Mouse (Mus musculus) kidney, postnatal 0 days (tissue): ENCODE measurements around the gene Itpr2. TPM values are rescaled to one million over a fixed set of nuclear protein-coding genes. Genes with fewer than 3 reads are reported as not detected.
A peak's percentile ranks its signal among the peaks of the same experiment; 100 is the strongest.

Experiments used
- ATAC-seq: fragments of 200-750 bp; cut with Nextera tagmentation; replicated peaks from 2 replicates; pipeline ENCODE4 v1.8.0; 2017; ENCODE audit warnings: low read depth, moderate number of reproducible peaks, moderate TSS enrichment, moderate library complexity; ENCODE audit not compliant: low FRiP score
- DNase-seq: peaks from one replicate; pipeline ENCODE4 v3.0.0-alpha.2; 2016; ENCODE audit warnings: low spot score
- H3K27ac ChIP-seq: fragments of 300-500 bp; sonication (generic); 2 replicates; pipeline ENCODE4 v1.5.1; 2014; ENCODE audit warnings: mild to moderate bottlenecking
- H3K27me3 ChIP-seq: fragments of 300-500 bp; sonication (generic); 2 replicates; pipeline ENCODE4 v1.6.1; 2014; ENCODE audit warnings: low read length, mixed read lengths; ENCODE audit not compliant: insufficient read depth
- H3K36me3 ChIP-seq: fragments of 300-500 bp; sonication (generic); 2 replicates; pipeline ENCODE4 v1.6.1; 2014; ENCODE audit warnings: low read length, mixed read lengths; ENCODE audit not compliant: insufficient read depth
- H3K4me1 ChIP-seq: fragments of 300-500 bp; sonication (generic); replicated peaks from 2 replicates; pipeline ENCODE4 v1.6.1; 2014; ENCODE audit warnings: antibody characterized with exemption, low read length, mixed read lengths; ENCODE audit not compliant: insufficient read depth
- H3K4me2 ChIP-seq: fragments of 300-500 bp; sonication (generic); 2 replicates; pipeline ENCODE4 v1.6.1; 2014; ENCODE audit warnings: mild to moderate bottlenecking, low read length, moderate library complexity, mixed read lengths
- H3K4me3 ChIP-seq: fragments of 300-500 bp; sonication (generic); replicated peaks from 2 replicates; pipeline ENCODE4 v1.5.1; 2014; ENCODE audit warnings: low read depth, low read length
- H3K9ac ChIP-seq: fragments of 300-500 bp; sonication (generic); 2 replicates; pipeline ENCODE4 v1.6.1; 2014; ENCODE audit warnings: low read depth, low read length
- H3K9me3 ChIP-seq: fragments of 300-500 bp; sonication (generic); replicated peaks from 2 replicates; pipeline ENCODE4 v1.6.1; 2016; ENCODE audit warnings: low read length, inconsistent platforms, mixed read lengths
- CTCF ChIP-seq: IDR thresholded peaks from 2 replicates; pipeline ENCODE4 v1.5.1; 2016; ENCODE audit warnings: antibody characterized with exemption, low read depth, mild to moderate bottlenecking, moderate library complexity
- WGBS: fragments of 180-500 bp; shearing (Covaris S2); extraction: QIAGEN DNeasy Blood & Tissue Kit; methylation state at CpG from one replicate; pipeline ENCODE4 v1.1.7; 2014; 5-methylcytosine and 5-hydroxymethylcytosine counted together
- polyA plus RNA-seq: library from polyadenylated mRNA; unstranded; fragments of >200 nt; fragmentation: Nextera tagmentation; extraction: Ambion mirVana; gene quantifications from 2 replicates; pipeline ENCODE4 v1.2.1, GENCODE M21; 2015

The Itpr2 gene
- polyA plus RNA-seq, 1 experiment from 2014 or later, result 17.4 TPM

DNA sequence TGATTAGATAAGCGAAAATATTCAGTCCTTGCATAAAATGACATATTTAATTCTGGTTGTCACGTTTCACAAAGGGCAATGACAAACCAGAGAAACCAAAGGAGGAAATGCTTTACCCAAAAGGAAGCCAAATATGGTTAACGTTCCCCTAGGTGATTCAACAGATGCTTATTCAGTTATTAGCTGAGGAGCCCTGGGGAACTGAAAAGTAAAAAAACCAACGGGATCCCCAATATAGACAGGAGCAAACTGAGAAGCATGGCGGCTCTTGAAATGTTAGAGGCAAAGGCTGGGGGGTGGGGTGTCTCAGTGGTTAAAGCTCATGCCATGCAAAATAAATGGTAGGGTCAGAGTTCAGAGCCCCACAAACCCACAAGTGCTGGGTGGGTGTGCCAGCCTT lies 310.1 kb downstream of the Itpr2 start:
- no peak overlapping the region for H3K4me2 ChIP-seq
- H3K27ac ChIP-seq, result no peak overlapping the region
- no peaks in the 10 kb centered on the region for H3K4me1 ChIP-seq
- 88% methylated on average over 5 of the region's 5 CpGs for WGBS
- ATAC-seq, result no peak
- no peak for DNase-seq
- no peaks in the 10 kb centered on the region for H3K9me3 ChIP-seq
- no peaks in the 10 kb centered on the region for H3K27me3 ChIP-seq
- TF ChIP-seq CTCF, result no peak
- no peak overlapping the region for H3K4me3 ChIP-seq
- H3K9ac ChIP-seq, result no peak overlapping the region
- no peaks in the 10 kb centered on the region for H3K36me3 ChIP-seq

DNA sequence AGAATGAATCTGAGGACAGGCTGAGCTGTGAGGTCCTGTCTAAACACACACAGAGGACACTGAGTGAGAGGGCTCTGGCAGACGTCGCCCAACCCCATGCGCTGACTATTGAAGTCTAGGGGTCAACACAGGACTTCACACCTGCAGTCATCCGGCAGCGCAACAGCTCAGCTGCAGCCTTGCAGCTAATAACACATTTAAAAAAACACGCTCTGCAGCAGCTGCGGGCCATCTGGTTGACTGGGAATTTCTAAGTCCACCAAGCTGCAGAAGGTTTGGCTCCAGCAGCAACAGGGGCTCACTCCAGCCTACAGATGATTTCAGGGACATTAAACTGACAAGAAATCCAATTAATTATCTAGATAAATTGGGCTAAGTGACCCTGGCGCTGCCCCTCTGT lies 312.0 kb downstream of the Itpr2 start:
- Histone ChIP-seq H3K4me3 (no peak overlapping the region), H3K27me3 (no peaks in the 10 kb centered on the region), H3K4me1 (no peaks in the 10 kb centered on the region), H3K36me3 (no peaks in the 10 kb centered on the region), H3K9ac (no peak overlapping the region), H3K27ac (no peak overlapping the region), H3K4me2 (peak overlapping the region; percentile 35), H3K9me3 (no peaks in the 10 kb centered on the region)
- no peak for TF ChIP-seq CTCF
- DNase-seq, result peak; percentile 83
- WGBS, result 13% methylated on average over 8 of the region's 8 CpGs
- ATAC-seq, result peak; percentile 72

DNA sequence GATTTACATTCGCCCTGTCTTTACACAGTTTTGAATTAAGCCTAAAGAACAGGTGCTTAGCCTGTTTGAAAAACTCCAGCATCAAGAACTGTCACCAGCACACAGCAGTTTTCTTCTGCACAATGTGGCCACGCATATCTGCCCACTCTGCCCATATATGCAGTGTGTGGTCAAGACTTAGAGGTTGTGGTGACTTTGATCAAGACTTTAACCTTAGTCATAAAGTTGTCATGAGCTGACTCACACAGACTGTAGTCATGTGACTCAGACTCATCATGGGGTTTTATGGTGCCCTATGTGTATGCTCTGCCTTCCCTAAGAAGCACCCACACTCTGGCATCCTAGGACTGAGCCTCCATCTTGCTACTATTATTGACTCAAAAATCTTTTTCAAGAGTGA lies 316.5 kb downstream of the Itpr2 start:
- 79% methylated on average over 2 of the region's 2 CpGs for WGBS
- H3K4me3 ChIP-seq, result no peak overlapping the region
- H3K9ac ChIP-seq, result no peak overlapping the region
- H3K9me3 ChIP-seq, result no peaks in the 10 kb centered on the region
- ATAC-seq, result no peak
- H3K27me3 ChIP-seq, result no peaks in the 10 kb centered on the region
- no peak overlapping the region for H3K4me2 ChIP-seq
- H3K36me3 ChIP-seq, result no peaks in the 10 kb centered on the region
- no peak for TF ChIP-seq CTCF
- no peaks in the 10 kb centered on the region for H3K4me1 ChIP-seq
- no peak overlapping the region for H3K27ac ChIP-seq
- no peak for DNase-seq

DNA sequence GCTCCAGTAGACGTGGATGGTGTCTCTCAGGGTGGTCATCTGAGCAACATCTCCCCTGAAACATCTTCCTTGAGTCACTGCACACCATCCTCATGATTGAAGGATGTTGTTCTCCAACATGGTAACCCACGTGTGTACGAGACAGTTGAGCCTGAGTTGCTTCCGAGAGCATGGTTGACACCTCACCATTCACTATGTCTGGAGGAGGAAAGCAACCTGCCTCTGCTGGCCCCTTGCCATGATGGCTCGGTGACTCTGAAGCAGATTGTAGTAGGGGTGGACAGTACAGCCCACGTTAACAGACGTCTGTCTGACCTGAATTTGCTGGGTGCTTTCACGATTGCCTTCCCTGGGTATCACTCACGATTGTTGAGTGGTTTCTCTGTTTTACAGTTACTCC lies 317.3 kb downstream of the Itpr2 start:
- Histone ChIP-seq H3K36me3 (no peaks in the 10 kb centered on the region), H3K27me3 (no peaks in the 10 kb centered on the region), H3K4me1 (no peaks in the 10 kb centered on the region), H3K9ac (no peak overlapping the region), H3K4me2 (no peak overlapping the region), H3K4me3 (no peak overlapping the region), H3K9me3 (no peaks in the 10 kb centered on the region), H3K27ac (no peak overlapping the region)
- TF ChIP-seq CTCF, result no peak
- ATAC-seq (no peak), DNase-seq (no peak)
- 90% methylated on average over 9 of the region's 9 CpGs for WGBS

DNA sequence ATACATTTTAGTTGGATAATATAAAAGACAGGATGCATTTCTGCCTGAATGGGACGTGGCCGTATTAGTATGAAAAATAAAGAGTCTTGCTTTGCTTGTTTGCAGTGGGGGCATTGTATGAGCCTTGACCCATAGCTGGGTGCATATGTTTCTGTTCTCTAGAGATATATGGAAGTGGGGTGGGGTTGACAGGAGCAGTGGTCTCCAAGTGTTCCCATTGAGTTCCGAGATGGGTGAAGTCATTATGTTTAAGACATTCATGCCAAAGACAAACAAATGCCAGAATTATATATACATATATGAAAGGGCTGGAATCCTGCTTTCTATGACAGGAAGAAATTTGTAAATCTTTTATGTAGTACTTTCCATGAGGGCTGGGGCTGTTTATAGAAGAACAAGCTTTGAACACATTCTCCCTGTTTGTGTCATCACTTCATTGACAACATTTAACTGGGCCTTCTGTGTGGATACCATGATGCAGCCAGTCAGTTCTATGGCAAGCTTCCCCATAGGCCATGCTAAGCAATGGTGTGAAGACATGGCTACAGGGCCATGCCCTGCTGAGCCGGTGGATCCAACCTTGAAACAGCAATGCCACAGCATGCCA lies 327.3 kb downstream of the Itpr2 start:
- no peak for TF ChIP-seq CTCF
- H3K9me3 ChIP-seq, result no peaks in the 10 kb centered on the region
- ATAC-seq, result no peak

DNA sequence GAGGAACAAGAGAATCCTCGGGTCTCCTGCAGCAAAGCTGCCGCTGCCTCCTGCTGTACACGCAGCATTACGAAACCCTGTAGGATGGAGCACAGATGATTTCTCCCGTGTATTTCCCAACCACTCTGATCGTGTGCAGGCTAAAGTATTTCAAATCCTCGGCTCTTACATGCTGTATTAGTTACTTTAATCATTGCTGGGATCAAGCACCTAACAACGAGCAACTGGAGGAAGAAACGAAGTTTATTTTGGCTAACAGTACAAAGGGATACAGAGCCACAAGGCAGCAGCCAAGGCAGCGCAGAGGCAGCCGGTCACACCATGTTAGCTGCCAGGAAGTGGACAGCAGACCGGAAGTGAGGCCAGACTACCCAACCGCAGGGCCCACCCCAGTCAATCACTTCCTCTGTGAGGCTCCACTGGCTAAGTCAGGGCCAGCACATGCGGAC lies 331.4 kb downstream of the Itpr2 start:
- H3K9me3 ChIP-seq, result no peaks in the 10 kb centered on the region
- ATAC-seq (peak; percentile 73), DNase-seq (peak; percentile 80)
- H3K27ac ChIP-seq, result no peak overlapping the region
- H3K36me3 ChIP-seq, result no peaks in the 10 kb centered on the region
- no peak overlapping the region for H3K4me3 ChIP-seq
- no peak overlapping the region for H3K4me2 ChIP-seq
- TF ChIP-seq CTCF, result no peak
- H3K9ac ChIP-seq, result no peak overlapping the region
- WGBS, result 63% methylated on average over 14 of the region's 14 CpGs
- no peaks in the 10 kb centered on the region for H3K27me3 ChIP-seq
- H3K4me1 ChIP-seq, result no peaks in the 10 kb centered on the region

More for the DNA sequence above, 327.3 kb downstream of the Itpr2 start:
- no peak overlapping the region for H3K9ac ChIP-seq
- no peaks in the 10 kb centered on the region for H3K4me1 ChIP-seq
- H3K4me2 ChIP-seq, result no peak overlapping the region
- no peak overlapping the region for H3K27ac ChIP-seq
- H3K36me3 ChIP-seq, result no peaks in the 10 kb centered on the region
- no peak for DNase-seq
- H3K4me3 ChIP-seq, result no peak overlapping the region
- H3K27me3 ChIP-seq, result no peaks in the 10 kb centered on the region
- WGBS, result 89% methylated on average over 4 of the region's 4 CpGs

DNA sequence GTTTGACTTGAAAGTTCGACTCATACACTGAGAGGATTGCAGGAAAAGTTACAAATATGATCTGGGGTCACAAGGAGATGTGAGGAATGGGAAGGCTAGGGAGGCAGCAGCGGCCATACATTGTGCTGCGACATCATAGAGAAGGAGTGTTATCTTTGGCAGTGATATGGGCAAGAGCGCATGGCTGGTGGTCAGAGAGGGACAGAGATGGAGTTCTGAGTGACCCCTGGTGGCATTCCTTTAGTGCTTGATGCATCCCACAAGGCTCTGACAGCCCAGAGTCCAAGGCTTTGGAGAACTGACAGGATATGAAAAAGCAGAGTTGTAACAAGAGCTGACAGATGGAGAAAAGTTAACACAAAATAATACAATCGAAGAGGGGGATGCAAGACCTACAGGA lies 334.8 kb downstream of the Itpr2 start:
- DNase-seq, result peak; percentile 67
- ATAC-seq, result no peak
- H3K27me3 ChIP-seq, result no peaks in the 10 kb centered on the region
- TF ChIP-seq CTCF, result no peak
- no peak overlapping the region for H3K4me3 ChIP-seq
- H3K27ac ChIP-seq, result no peak overlapping the region
- no peaks in the 10 kb centered on the region for H3K9me3 ChIP-seq
- no peaks in the 10 kb centered on the region for H3K36me3 ChIP-seq
- 54% methylated on average over 5 of the region's 5 CpGs for WGBS
- H3K4me1 ChIP-seq, result no peaks in the 10 kb centered on the region
- H3K9ac ChIP-seq, result no peak overlapping the region
- H3K4me2 ChIP-seq, result no peak overlapping the region
